Mouse (Mus musculus) heart, embryonic 11.5 days (tissue): Measurements from ENCODE around the gene Syne1. TPM values are rescaled to one million over a fixed set of nuclear protein-coding genes. Genes with fewer than 3 reads are reported as not detected.

Experiments used
- ATAC-seq: fragments of 200-750 bp; cut with Nextera tagmentation; replicated peaks from 2 replicates; pipeline ENCODE4 v1.8.0; 2017; ENCODE audit warnings: moderate library complexity; ENCODE audit not compliant: insufficient number of reproducible peaks, low FRiP score, low TSS enrichment
- H3K27ac ChIP-seq: fragments of 300-500 bp; sonication (generic); 2 replicates; pipeline ENCODE4 v1.5.1; 2014; ENCODE audit warnings: mild to moderate bottlenecking, low read depth, low read length
- H3K27me3 ChIP-seq: fragments of 300-500 bp; sonication (generic); 2 replicates; pipeline ENCODE4 v1.6.1; 2014; ENCODE audit warnings: mild to moderate bottlenecking, low read length, mixed read lengths; ENCODE audit not compliant: control insufficient read depth, insufficient read depth
- H3K36me3 ChIP-seq: fragments of 300-500 bp; sonication (generic); 2 replicates; pipeline ENCODE4 v1.6.1; 2014; ENCODE audit warnings: mild to moderate bottlenecking, low read length, moderate library complexity, mixed read lengths; ENCODE audit not compliant: control insufficient read depth, insufficient read depth
- H3K4me1 ChIP-seq: fragments of 300-500 bp; sonication (generic); 2 replicates; pipeline ENCODE4 v1.6.1; 2014; ENCODE audit warnings: low read length; ENCODE audit not compliant: control insufficient read depth, insufficient read depth
- H3K4me2 ChIP-seq: fragments of 300-500 bp; sonication (generic); 2 replicates; pipeline ENCODE4 v1.6.1; 2014; ENCODE audit warnings: mild to moderate bottlenecking, moderate library complexity
- H3K4me3 ChIP-seq: fragments of 300-500 bp; sonication (generic); 2 replicates; pipeline ENCODE4 v1.5.1; 2014; ENCODE audit warnings: low read depth, low read length
- H3K9ac ChIP-seq: fragments of 300-500 bp; sonication (generic); 2 replicates; pipeline ENCODE4 v1.6.1; 2014; ENCODE audit warnings: mild to moderate bottlenecking, low read depth, low read length, moderate library complexity
- H3K9me3 ChIP-seq: fragments of 300-500 bp; sonication (generic); replicated peaks from 2 replicates; pipeline ENCODE4 v1.6.1; 2016; ENCODE audit warnings: low read length; ENCODE audit not compliant: control insufficient read depth
- WGBS: fragments of 180-500 bp; shearing (Covaris S2); extraction: QIAGEN DNeasy Blood & Tissue Kit; methylation state at CpG from one replicate; pipeline ENCODE4 v1.1.7; 2014; ENCODE audit not compliant: insufficient replicate concordance; 5-methylcytosine and 5-hydroxymethylcytosine counted together
- polyA plus RNA-seq: library from polyadenylated mRNA; unstranded; fragments of >200 nt; fragmentation: Nextera tagmentation; extraction: Ambion mirVana; gene quantifications from 2 replicates; pipeline ENCODE4 v1.2.1, GENCODE M21; 2014

Syne1 gene
- polyA plus RNA-seq, 1 experiment from 2014 or later = 18.2 TPM

- no peak overlapping the region for H3K4me3 ChIP-seq
- no peak overlapping the region for H3K4me2 ChIP-seq
- H3K9me3 ChIP-seq = no peaks in the 10 kb centered on the region
- no peak for ATAC-seq
- 86% methylated on average over 9 of the region's 9 CpGs for WGBS
- H3K27me3 ChIP-seq = peaks cover 3% of the 10 kb centered on the region; the same call in 1 of the 2 replicates
- no peak overlapping the region for H3K27ac ChIP-seq
- no peaks in the 10 kb centered on the region for H3K36me3 ChIP-seq
- H3K9ac ChIP-seq = no peak overlapping the region
- H3K4me1 ChIP-seq = no peaks in the 10 kb centered on the region
Observed at GRCm38 (mm10) chr10:5547769-5548168, 3.5 kb downstream of the Syne1 start.

- Histone ChIP-seq H3K27me3 (peaks cover 3% of the 10 kb centered on the region; the same call in 1 of the 2 replicates), H3K4me3 (no peak overlapping the region), H3K4me1 (no peaks in the 10 kb centered on the region), H3K9ac (no peak overlapping the region), H3K27ac (no peak overlapping the region), H3K4me2 (no peak overlapping the region), H3K36me3 (no peaks in the 10 kb centered on the region), H3K9me3 (no peaks in the 10 kb centered on the region)
- no peak for ATAC-seq
- WGBS = 89% methylated on average over 5 of the region's 5 CpGs
Observed at GRCm38 (mm10) chr10:5546428-5546827, 4.9 kb downstream of the Syne1 start.

GRCm38 (mm10) chr10:5528284-5528683 is 23.0 kb downstream of the Syne1 start:
- no peak overlapping the region for H3K27ac ChIP-seq
- H3K4me2 ChIP-seq = no peak overlapping the region
- no peaks in the 10 kb centered on the region for H3K27me3 ChIP-seq
- ATAC-seq = no peak
- no peak overlapping the region for H3K4me3 ChIP-seq
- H3K9ac ChIP-seq = no peak overlapping the region
- H3K9me3 ChIP-seq = no peaks in the 10 kb centered on the region
- WGBS = 86% methylated on average over 1 of the region's 1 CpGs
- H3K4me1 ChIP-seq = no peaks in the 10 kb centered on the region
- H3K36me3 ChIP-seq = no peaks in the 10 kb centered on the region

DNA sequence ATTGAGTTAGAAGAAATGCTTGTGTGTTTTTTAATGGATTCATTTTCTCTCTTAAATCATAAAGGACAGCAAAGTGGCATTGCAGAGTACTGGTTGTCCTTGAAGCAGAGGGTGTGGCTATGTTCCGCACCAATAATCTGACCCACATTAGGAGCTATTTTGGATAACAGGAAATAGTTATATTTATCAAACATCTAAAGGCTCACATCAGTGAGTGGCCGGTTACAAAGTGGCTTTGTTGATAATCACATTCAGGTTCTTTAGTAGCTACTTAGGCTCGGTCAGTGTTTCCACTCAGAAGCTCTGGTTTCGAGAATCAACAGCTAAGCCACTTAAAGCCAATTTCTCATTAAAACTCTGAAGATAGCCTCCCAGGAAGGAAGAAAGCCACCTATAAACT is 23.6 kb downstream of the Syne1 start:
- Histone ChIP-seq H3K27ac (no peak overlapping the region), H3K27me3 (no peaks in the 10 kb centered on the region), H3K9ac (no peak overlapping the region), H3K9me3 (no peaks in the 10 kb centered on the region), H3K4me3 (no peak overlapping the region), H3K36me3 (no peaks in the 10 kb centered on the region), H3K4me2 (no peak overlapping the region), H3K4me1 (no peaks in the 10 kb centered on the region)
- 39% methylated on average over 4 of the region's 4 CpGs for WGBS
- ATAC-seq = no peak

- no peak overlapping the region for H3K4me2 ChIP-seq
- ATAC-seq = no peak
- no peak overlapping the region for H3K9ac ChIP-seq
- no peak overlapping the region for H3K27ac ChIP-seq
- H3K4me1 ChIP-seq = no peaks in the 10 kb centered on the region
- no peaks in the 10 kb centered on the region for H3K27me3 ChIP-seq
- 48% methylated on average over 4 of the region's 4 CpGs for WGBS
- no peak overlapping the region for H3K4me3 ChIP-seq
- no peaks in the 10 kb centered on the region for H3K9me3 ChIP-seq
- H3K36me3 ChIP-seq = no peaks in the 10 kb centered on the region
Observed at GRCm38 (mm10) chr10:5522904-5523303, 28.4 kb downstream of the Syne1 start.

GRCm38 (mm10) chr10:5522276-5522675 is 29.0 kb downstream of the Syne1 start:
- no peak overlapping the region for H3K4me2 ChIP-seq
- no peak for ATAC-seq
- no peaks in the 10 kb centered on the region for H3K4me1 ChIP-seq
- no peaks in the 10 kb centered on the region for H3K36me3 ChIP-seq
- H3K4me3 ChIP-seq = no peak overlapping the region
- no peak overlapping the region for H3K27ac ChIP-seq
- no peaks in the 10 kb centered on the region for H3K9me3 ChIP-seq
- 84% methylated on average over 3 of the region's 3 CpGs for WGBS
- no peaks in the 10 kb centered on the region for H3K27me3 ChIP-seq
- no peak overlapping the region for H3K9ac ChIP-seq

- WGBS = 77% methylated on average over 1 of the region's 1 CpGs
- Histone ChIP-seq H3K4me3 (no peak overlapping the region), H3K9me3 (no peaks in the 10 kb centered on the region), H3K36me3 (no peaks in the 10 kb centered on the region), H3K4me2 (no peak overlapping the region), H3K27ac (no peak overlapping the region), H3K27me3 (no peaks in the 10 kb centered on the region), H3K4me1 (no peaks in the 10 kb centered on the region), H3K9ac (no peak overlapping the region)
- ATAC-seq = no peak
Observed at GRCm38 (mm10) chr10:5520695-5521094, 30.6 kb downstream of the Syne1 start.

- H3K9ac ChIP-seq = no peak overlapping the region
- 12% methylated on average over 3 of the region's 3 CpGs for WGBS
- no peaks in the 10 kb centered on the region for H3K36me3 ChIP-seq
- H3K4me2 ChIP-seq = no peak overlapping the region
- H3K9me3 ChIP-seq = no peaks in the 10 kb centered on the region
- no peaks in the 10 kb centered on the region for H3K27me3 ChIP-seq
- H3K4me3 ChIP-seq = no peak overlapping the region
- no peak overlapping the region for H3K27ac ChIP-seq
- no peak for ATAC-seq
- H3K4me1 ChIP-seq = 0 out of 2 replicates have a peak, but pooled peaks cover 5% of the 10 kb centered on the region
Observed at GRCm38 (mm10) chr10:5515330-5515729, 36.0 kb downstream of the Syne1 start.

DNA sequence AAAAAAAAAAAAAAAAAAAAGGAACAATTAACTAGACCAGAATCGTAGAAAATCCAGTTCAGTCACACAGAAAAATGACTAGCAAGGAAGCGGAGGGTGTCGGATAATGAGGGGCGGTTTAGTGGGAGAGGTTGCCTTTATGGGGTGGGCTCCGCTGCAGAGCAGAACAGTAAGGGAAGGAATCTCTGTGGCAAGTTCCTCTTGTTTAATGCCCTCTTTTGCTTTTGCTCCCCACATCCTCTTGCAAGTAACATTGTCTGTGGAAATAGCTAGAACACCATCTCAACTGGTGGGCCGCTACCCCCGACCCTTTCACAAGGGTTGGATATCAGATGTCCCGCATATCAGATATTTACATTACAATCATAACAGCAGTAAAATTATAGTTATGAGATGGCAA is 37.1 kb downstream of the Syne1 start:
- no peak overlapping the region for H3K4me3 ChIP-seq
- H3K27ac ChIP-seq = no peak overlapping the region
- no peaks in the 10 kb centered on the region for H3K9me3 ChIP-seq
- H3K4me2 ChIP-seq = no peak overlapping the region
- WGBS = 86% methylated on average over 8 of the region's 8 CpGs
- no peak overlapping the region for H3K9ac ChIP-seq
- no peaks in the 10 kb centered on the region for H3K27me3 ChIP-seq
- 0 out of 2 replicates have a peak, but pooled peaks cover 5% of the 10 kb centered on the region for H3K4me1 ChIP-seq
- no peaks in the 10 kb centered on the region for H3K36me3 ChIP-seq
- ATAC-seq = no peak
